Mouse (Mus musculus): ENCODE measurements at regions not wholly inside any gene's neighbourhood (a gene's known extent, or its start where the extent isn't known, plus 50 kb on each side); places are given as distances from the start of the nearest gene placed in this dataset.
A peak's percentile ranks its signal among the peaks of the same experiment; 100 is the strongest.

DNA sequence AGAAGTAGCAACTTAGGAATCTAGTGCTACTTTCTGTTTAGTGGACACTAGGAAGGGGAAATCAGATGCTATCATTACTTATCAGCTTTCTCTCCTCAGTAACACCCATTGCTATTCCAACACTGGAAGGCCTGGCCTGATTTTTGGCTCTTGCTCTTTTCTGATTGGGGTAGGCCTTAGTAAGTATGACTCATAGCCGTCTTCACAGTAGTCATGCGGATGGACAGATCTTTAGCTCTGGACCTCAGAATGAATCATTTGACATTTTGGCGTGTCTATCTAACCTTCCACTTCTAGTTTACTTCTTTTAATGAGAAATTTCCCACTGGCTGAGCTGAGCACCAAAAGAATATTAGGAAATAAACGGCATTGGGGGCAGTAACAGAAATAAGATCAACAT is 71.4 kb upstream of the Esx1 start:
- no peak for DNase-seq

DNA sequence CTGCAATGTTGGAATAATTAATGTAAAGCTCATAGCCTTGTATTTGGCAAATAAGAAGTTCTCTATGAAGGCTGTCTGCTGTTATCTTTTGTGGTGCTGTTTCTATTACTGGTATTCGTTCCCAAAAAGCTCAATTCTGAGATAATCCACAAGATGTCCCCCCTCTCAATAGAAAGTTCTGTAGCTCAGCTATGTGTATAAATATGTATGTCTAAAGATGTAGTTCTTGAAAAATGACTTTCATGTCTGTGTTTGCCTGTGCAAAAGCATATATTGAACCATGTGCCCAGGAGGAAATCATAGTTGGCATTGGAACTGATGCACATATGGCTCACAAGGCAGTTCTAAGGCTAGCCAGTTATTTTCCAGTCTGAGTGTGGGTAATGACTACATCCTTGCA is 68.2 kb upstream of the Esx1 start:
- peak; percentile 2 for DNase-seq

DNA sequence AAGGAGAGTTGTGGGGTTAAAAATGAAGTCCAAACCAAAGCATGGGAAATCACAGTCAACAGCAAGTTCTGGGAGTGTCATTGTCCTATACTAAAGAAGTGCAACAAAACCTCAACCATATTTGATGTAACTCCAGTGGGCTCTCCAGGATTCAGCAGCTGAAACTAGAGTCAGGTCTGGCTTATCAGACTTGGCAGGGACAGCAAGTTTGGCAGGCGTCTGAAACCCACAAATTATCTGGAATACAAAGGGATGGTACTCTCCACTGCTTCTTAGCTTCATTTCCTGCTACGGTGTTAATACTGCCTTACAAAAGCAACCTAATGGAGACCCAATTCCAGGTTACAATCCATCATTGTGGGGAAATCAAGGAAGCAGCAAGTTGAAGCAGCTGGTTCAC is 53.9 kb upstream of the Esx1 start:
- DNase-seq, result no peak

DNA sequence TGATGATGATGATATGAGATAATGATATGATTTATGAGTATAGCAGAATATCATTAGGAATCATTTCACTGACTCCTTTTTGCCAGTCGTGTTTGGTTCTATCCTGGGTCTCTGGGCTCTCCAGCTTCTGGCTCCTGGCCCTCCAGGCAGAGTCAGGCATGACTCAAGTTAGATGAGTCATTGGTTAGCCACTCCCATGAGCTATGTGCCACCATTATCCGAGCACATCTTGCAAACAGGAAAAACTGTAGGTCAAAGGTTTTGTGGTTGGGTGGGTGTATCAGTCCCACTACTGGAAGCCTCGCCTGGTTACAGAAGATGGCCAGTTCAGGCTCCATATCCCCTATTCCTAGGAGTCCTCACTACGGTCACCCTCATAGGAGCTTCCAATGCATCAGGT is 51.6 kb upstream of the Esx1 start:
- DNase-seq, result no peak
